Mouse (Mus musculus) urinary bladder, postnatal 4 days (tissue): ENCODE data around the gene Tmem82.
A peak's percentile ranks its signal among the peaks of the same experiment; 100 is the strongest.

ENCODE experiments used
- DNase-seq, 2 experiments: peaks; one replicate each; pipeline ENCODE4 v3.0.0; 2021 to 2022; ENCODE audit warnings: low spot score in 2 of 2

The Tmem82 gene

DNA sequence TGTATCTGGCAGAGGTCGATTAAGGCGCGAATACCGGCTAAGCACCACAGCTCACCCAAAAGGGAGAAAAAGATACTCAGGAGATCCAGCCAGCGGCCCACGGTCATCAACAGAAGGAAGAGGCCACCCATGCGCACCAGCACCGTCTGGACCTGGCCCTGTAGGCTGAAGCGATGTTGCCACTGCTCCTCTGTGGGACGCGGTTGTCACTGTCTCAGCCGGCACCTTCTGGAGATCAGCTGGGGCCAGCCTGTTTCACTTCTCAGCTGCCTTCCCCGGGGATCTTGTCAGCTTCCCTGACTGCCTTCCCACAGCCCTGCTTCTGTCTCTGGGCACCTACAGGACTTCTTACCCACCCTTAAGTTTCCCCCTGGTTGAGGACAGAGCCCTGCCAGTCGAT, 3.5 kb downstream of the Tmem82 start:
- no peak for DNase-seq

DNA sequence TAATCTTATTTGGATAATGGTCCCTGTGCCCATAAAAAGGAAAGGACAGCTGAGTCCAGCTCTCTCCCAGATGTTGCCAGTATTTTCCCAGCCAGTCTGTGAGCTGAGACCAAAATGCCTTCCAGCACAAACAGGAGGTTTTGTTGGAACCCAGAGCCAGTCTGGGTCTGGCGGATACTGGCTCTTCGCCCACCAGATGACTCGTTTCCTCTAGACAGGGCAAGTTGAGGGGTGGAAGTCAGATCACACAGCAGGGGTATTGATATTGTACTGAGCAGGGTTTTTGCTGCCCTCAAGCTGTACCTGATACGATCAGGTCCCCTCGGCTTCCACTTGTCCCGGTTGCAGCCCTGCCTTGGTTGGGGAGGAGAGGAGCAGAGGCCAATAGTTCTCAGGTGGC, 8.9 kb downstream of the Tmem82 start:
- DNase-seq: no peak

DNA sequence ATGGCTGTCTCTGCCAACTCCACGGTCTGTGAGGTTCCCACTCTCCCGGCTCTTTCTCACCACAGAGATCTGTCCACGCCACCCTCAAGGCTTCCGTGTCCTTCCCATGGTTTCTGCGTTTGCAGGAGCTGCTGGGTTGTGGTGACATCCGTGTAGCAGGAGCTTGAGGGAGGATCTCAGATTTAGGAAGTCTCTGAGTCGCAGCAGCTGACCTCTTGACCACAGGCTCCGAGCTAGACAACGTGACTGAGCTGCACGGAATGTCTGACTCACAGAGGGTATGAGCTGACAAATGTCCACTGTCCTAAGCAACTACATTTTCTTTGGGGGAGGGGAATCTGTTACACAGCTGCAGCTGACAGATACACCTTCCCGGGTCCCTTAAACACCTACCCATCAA, 12.6 kb downstream of the Tmem82 start, which contains the start of gene Fblim1:
Fblim1 (minus strand) TSS at position 236 of the 400 bp plus-strand sequence.
- DNase-seq: no peak

DNA sequence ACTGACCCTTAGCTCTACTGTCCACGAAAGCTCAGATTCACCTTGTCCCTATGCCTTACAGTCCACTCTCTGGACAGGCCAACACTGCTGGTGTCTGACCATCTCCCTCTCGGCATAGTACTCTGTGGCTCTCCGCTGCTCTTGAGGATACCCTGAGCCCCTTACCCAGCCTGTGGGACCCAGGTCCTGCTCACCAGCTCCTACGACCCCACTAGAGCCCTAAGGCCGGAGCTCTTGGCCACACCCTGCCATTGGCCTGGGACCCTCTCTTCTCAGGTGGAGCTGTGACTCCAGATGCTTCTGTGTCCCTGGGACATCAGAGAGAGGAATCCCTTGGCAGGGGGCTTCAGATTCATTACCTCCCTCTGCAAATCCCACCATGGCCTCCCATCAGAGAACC, 13.0 kb downstream of the Tmem82 start:
- no peak for DNase-seq

DNA sequence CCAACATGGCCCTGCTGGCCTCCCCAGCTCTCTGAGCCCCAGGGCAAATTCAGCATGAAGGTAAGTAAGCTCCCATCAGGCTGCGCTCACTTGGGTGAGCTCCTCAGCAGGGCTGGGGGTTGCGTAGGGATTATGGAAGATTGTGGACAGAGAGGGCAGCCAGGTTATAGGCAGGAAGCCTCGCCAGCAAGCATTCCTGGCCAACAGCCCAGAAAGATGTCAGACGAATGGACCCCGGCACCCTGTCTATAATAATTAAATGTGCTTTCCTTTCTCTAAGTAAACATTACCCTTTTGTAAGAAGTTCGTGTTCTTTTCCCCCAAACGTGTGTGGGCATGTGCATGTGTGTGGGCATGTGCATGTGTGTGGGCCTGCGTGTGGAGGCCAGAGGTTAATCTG, 13.9 kb downstream of the Tmem82 start:
- peak in 1 of 2 experiments; percentile 57 for DNase-seq

DNA sequence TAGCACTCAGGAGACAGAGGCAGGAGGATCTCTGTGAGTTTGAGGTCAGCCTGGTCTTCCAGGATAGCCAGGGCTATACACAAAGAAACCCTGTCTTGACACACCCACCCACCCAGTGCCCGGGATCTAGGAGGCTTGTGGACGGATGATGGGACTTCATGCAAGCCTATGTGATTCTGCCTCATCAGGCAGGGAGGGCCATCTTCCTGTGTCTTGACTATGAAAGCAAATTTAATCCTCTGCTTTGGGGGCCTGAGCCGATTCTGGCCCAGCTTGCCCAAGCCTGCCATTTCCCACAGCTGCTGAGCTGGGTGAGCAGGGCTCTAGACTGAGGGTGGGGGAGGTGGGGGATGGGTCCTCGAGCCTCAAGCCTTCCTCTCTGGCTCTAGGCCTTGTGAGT, 14.5 kb downstream of the Tmem82 start:
- no peak for DNase-seq

DNA sequence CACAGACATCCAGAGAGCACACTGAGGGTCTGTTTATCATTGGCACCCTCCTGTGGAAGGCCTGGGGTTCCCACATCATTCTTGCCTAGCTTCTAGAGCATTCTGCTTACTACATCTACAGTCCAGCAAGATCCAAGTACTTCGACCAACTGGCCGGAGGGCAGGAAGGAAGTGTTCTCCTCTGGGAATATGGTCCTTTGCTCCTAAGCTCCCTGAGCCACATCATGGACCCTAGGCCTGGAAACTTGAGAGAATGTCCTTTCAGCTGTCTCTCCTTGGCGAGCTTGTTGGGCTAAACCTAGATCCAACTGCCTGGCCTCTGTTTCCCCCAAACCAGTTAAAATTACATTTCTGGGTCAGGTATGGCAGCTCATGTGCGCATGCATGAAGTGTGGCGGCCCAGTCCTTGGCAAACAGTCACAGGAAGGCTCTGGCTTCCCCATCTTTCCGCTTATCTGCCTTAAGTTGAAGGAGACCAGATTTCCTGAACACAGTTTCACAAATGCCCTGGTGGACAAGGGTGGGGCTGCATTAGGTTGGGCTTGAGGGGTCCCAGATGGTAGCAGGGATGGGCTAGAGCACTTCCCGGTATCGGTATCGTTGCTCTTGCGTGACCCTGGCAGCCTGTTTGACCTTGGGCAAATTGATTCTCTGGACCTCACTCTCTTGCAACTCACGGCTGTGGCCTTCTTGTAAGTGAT, 15.8 kb downstream of the Tmem82 start:
- DNase-seq: no peak

DNA sequence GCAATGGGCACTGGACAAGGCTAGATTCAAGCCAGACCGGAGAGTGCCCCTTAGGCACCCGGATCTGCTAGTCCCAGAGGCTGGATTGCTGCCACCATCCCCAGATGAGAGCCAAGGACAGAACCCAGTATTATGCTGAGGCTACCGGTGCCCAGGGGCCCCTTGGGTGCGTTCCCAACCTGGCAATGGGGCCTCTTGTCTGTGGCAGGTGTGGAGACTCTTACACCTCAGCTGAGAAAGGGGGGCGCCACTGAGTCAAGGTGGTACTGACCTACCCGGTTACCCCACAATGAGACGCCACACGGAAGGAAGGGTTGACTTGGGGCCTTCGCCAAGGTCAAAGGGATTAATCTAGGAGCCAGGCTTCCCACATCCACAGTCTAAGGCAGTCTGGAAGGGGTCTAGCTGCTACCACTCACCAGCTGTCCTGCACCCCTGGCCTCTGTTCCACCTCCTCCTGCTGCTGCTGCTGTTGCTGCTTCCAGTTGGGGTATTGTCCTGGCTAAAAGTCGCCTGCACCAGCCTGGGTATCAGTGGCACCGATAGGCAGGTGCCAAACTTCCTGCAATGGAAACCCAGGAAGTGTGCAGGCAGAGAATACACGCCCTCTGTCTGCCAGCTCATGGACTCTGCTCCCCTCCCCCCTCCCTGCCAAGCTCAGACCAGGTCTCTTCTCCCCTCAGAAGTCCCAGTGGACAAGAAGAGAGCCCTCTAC, 17.1 kb downstream of the Tmem82 start:
- no peak for DNase-seq

DNA sequence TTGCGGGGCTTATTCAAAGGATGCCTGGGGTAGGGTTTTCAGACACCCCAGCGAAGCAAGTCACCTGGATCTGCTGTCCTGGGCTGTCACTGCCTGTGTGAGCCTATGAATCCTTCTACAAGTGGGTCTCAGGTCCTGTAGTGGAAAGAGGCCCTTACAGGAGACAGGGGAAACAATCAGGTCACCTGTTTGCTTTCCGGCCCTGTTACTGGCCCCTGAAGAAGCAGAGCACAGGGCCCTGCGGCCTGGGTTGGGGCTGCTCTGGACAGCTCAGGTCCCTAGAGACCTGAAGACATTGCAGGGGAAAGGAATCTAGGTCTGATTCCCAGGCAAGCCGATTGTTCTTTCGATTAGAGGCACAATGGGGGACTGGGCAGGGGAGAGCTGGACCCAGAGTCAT, 18.1 kb downstream of the Tmem82 start:
- no peak for DNase-seq

DNA sequence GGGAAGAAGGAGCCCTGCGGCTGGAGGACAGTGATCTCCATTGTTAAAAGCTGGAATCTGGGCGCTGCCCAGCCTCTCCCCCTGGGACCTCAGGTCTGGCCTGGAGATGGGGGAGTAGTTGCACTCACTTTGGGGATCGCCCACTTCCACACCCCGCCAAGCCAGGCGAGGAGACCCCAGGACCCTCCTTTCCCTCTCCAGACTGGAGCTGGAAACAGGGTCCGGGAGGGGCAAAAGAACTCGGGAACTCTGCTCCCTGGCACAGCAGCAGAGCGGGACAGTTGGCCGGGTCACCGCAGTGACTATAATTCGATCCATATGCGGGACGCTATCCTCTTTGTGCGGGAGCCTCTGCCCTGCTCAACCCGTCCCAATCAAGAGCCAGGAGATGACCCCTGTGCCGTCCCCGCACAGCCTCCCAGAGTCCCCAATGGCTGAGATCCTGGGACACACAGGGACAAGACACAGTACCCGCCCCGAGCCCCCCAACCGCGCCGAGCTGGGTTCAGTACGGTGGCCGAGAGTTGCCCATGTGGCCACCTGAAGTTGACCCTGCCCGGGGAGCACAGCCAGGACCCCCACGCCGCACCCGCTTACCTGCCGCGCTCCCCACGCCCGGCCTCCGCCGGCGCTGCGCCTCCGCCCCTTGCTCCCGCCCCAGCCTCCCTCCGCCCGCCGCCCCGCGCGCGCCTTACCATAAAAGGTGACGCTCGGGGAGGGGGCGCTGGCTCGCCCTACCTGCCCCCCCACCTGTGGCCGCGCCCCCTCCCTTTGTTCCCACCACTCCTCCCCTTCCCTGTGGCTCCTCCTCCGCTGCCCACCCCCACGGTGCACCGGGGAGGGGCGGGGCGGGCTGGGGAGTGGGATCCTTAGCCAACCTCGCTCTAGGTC, 18.9 kb downstream of the Tmem82 start:
- DNase-seq: peak in 1 of 2 experiments; percentile 43

DNA sequence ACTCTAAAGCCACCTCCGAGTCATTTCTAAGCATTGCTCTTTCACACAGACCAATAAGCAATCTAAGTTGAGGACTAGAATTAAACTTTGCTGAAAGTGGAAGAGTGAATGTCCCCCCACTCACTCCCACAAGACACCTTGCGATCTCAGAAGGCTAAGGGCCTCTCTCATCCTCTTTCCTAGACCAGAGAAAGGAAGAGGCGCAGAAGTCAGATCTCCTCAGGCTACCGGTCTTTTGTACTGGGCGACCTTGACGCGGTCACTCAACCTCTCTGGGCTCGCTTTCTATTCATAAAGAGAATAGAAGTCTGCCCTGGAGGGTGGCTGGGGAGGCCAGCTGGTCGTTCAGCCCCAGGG, 19.6 kb downstream of the Tmem82 start:
- no peak for DNase-seq

DNA sequence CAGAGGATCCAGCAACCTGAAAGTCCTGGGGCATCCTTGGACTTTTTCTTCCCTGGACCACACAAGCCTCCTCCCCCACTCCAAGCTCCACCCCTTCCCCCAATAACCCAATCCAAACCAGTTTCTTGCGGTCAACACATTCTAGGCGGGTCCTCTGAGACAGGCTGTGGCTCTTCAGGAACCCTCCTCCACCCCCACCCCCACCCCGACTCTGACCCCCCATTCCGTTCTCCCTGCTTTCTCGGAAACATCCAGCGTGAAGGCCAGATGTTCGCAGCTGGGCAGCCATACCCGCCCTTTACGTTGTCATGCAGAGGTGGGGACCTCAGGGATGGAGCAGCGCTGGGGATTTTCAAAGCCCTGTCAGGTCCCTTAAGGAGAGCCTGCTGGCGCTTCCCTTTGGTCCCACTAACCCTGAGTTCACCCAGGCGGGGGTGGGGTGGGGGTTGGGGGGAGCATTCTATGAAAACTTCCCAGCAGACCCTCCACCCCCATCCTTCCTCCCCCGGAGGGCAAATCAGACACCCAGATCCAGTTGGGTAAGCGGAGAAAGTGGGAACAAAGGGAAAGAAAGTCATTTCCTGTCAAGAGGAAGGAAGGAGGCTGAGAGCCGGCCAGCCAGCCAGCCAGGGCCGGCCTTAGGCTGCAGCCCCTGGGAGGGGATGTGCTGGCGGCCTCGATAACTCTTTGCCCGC, 20.1 kb downstream of the Tmem82 start:
- DNase-seq: peak in 1 of 2 experiments; percentile 75

DNA sequence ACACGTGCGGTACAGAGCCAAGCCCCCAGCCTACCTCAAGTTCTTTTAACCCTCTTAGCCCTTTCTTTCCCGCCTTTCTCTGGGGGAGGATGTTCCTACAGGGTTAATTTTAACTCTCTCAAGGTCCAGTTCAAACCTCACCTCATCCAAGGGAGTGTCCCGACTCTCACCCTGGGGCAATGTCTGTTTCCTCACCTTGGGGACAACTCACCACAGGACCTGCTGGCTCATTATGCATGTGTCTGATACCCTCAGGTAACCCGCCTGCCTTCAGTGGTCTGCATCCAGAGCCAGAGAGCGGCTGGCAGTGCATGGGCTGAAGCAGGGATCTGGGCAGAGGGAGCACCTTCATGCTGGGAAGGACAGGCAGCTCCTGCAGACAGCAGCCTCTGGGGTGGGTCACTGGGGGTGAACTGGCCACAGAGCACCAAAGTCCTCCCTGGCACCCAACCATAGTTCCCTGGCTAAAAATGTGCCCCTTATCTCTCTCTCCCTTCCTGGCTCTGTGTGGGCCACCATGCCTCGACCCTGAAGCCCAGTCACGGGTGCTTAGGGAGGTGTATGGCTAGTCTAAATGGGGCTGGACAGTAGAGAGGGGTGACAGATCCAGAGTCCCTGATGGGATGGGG, 21.6 kb downstream of the Tmem82 start:
- no peak for DNase-seq

DNA sequence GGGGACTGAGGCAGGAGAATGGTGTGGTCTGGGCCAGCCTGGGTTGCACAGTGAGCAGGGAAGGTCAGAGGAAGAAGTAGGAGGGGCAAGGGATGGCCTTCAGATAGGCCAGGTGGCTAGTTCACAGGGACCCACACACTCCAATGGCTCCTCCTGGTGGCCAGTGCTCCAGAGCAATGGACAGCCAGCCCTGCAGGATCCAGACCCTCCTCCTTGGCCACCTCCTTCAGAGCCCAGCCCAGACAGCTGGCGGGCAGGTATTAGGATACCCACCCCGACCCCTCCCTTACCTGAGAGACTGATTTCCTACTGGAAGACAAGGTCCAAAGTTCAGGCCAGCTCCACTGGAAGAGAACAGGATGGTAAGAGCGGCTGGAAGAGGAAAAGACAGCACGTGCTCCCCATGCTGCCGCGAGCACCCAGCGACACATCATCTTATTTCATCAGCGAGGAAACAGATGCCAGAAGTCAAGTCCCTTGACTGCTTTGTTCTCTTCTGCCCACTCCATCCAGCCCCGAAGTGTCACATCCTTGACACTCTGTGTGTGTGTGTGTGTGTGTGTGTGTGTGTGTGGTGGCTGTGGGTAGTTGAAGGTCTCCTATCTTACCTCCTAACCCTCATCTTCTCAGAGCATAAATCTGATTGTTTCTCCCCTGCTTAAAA, 22.7 kb downstream of the Tmem82 start:
- no peak for DNase-seq

DNA sequence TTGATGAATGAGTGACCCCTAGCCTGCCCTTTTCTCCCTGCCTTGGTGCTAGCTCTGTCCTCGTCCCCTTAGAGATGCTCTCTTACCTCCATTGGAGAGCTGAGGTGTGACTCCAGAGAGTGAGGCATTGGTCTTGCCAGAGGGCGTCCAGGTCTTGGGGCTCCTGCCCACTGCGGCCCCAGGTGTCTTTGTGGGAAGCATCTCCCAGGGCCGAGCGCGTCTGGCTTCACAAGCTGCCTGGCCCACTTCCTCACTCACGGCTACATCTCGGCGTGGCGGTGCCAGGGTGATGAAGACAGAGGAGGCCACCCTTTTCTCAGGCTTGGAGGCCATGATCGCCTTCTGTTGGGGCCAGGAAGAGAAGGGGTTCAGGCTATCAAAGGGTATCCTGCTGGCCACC, 23.3 kb downstream of the Tmem82 start:
- DNase-seq: no peak

DNA sequence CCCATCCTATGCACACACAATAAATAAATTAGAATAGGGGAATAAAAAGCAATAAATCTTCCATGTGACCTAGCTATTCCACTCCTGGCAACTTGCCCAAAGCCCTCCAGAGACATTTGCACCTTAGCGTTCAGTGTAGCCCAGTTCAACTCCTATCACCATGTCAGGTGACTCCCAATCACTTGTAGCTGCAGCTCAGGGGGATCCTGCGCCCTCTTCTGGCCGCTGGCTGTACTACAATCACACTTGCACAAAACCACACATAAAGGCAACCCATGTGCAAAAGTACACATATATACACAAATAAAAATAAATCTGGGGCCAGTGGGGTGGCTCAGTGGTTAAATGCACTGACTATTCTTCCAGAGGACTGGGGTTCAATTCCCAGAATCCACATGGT, 26.9 kb downstream of the Tmem82 start:
- no peak for DNase-seq

DNA sequence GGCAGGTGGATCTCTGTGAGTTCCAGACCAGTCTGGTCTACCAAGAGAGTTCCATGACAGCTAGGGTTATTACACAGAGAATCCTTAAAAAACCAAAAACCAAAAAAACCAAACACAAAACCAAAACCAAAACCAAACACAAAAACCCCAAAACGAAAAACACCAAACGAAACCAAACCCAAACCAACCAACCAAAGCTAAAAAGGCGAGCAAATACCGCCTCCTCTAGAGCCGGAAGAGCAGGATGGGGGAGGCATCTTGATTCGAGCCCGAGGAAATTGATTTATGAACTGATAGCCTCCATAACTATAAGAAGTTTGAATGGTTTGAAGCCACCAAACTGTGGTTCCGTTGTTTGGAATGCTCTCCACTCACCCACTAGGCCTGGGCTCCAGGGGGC, 34.5 kb downstream of the Tmem82 start:
- no peak for DNase-seq

DNA sequence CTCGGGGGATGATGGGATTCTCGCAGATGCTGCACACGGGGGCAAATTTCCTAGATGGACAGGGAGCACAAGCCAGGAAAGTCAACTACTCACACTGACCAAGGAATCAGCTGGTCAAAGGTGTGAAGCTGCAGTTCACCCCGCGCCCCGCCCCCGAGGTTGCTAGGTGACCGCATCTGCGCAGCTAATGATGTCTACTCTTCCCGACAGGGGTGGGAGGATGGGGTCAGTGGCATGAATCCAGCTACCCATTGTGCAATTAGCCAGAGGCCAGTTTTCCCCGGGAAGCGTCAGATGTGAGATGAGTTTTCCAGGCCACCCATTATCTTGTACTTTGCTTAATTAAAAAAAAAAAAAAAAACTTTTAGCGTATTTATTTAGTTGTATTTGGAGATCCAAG, 37.4 kb downstream of the Tmem82 start:
- DNase-seq: no peak

DNA sequence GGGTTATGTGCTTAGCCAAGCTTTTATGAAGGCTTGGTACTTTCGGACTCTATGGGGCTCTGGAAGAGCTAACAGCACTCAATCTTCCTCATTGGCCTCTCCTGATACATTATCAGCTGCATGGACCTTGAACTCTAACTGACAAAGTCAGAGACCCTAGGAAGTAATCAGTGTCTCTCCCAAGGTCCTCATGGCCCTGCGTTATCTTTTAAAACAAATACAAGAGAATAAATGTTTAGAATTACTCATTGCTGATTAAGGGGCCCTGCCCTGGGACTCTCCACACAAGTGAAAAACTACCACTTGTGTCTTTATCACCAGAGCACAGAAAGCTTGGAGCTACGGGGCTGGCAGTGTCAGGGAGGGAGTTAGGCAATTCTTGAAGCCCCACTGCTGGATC, 39.6 kb downstream of the Tmem82 start:
- DNase-seq: no peak

DNA sequence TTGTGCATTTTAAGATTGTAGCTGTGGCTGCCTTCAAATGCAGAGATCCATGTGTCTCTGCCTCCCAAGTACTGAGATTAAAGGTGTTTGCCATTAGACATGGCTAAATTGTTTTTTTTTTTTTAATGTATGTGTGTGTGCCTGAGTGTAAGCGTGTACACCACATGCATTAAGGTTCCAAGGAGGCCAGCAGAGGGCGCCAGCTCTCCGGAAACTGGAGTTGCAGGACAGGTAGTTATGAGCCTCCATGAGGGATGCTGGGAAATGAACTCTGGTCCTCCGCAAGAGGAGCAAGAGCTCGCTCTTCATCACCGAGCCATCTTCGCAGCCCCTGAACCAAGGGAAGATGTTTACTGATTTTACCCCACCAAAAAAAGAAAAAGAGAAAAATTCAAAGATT, 41.6 kb downstream of the Tmem82 start:
- no peak for DNase-seq

DNA sequence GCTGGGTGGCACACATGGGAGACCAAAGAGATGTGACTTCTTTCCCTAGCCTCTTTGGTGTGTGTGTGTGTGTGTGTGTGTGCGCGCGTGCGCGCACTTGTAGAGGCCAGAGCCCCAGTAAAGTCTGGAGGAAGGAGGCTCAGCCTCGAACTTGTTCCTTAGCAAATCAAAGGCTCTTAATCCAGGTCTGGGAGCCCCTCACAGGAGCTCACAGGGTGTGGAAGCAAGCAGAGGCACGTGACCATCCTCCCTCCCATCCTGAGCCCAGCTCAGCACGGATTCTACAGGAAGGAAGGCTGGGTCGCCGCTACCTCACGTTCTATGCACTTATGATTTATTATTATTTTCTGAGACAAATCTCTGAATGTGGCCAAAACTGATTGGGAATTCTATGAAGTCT, 42.0 kb downstream of the Tmem82 start:
- DNase-seq: no peak
